9 mouse cellular contexts compared by ENCODE assay signal in the genomic region with DNA sequence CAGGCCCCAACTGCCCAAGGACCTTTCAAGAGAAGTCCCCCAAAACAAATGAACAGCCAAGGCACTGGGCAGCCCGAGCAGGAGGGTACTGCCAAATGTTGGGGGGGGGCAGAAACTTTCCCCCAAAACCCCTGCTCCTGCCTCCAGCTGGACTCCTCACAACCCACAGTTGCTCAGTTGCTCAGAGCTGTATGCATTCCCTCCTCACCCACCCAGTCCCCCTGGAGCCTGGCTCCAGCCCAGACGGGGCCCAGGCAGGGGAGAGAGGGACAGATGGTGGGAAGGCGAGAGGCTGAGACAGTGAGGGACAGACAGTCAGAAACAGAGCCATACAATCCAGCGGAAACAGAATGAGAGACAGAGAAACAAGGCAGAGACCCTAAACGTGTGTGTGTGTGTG.
DNase-seq lines count a peak whose midpoint lies in the region; ATAC-seq and TF ChIP-seq lines count a peak whose summit lies in the region.
"Had no signal": no experiment of that assay in that cellular context is flagged by ENCODE, and none has a peak within 500 bp of the region (broad histone marks: within the 10 kb centered on the region; RNA-seq: fewer than 3 reads in every experiment).

No protein-coding gene starts in this region.

- WGBS in lung, embryonic 14.5 days: 36% methylated on average over 5 of the region's 5 CpGs
- WGBS in intestine, embryonic 16.5 days: 46% methylated on average over 5 of the region's 5 CpGs
- 20% methylated on average over 5 of the region's 5 CpGs for WGBS in neural tube, embryonic 15.5 days

- H3K4me2 ChIP-seq in lung, embryonic 14.5 days: no peak overlapping the region
- H3K4me2 ChIP-seq in intestine, embryonic 16.5 days (ENCODE audit: low read depth, low read length): no peak overlapping the region
- H3K4me2 ChIP-seq in neural tube, embryonic 15.5 days: no peak overlapping the region

- H3K27me3 ChIP-seq in lung, embryonic 14.5 days (ENCODE audit: insufficient read depth, low read length): no peaks in the 10 kb centered on the region
- no peaks in the 10 kb centered on the region for H3K27me3 ChIP-seq in intestine, embryonic 16.5 days (replicated peaks; ENCODE audit: control insufficient read depth, insufficient read depth, low read length)
- no peaks in the 10 kb centered on the region for H3K27me3 ChIP-seq in neural tube, embryonic 15.5 days (replicated peaks)

- H3K4me1 ChIP-seq in lung, embryonic 14.5 days (ENCODE audit: insufficient read depth): peaks cover 25% of the 10 kb centered on the region
- peaks cover 25% of the 10 kb centered on the region for H3K4me1 ChIP-seq in intestine, embryonic 16.5 days (ENCODE audit: control insufficient read depth, insufficient read depth, low read length)
- peaks cover 40% of the 10 kb centered on the region for H3K4me1 ChIP-seq in neural tube, embryonic 15.5 days

- DNase-seq in cerebellum, postnatal 14 days: peak; percentile 62 to 78
- DNase-seq in cerebellum, adult 8-10 months: no peak
- peak; percentile 79 for DNase-seq in lung, embryonic 14.5 days
- no peak for DNase-seq in lung, postnatal 14 days
- no peak for DNase-seq in thymus, postnatal 10 days (ENCODE audit: low spot score in 2 of 2)

- no peaks in the 10 kb centered on the region for H3K9me3 ChIP-seq in lung, embryonic 14.5 days (ENCODE audit: low read depth, low read length)
- no peaks in the 10 kb centered on the region for H3K9me3 ChIP-seq in intestine, embryonic 16.5 days (ENCODE audit: control insufficient read depth, low read length)
- no peaks in the 10 kb centered on the region for H3K9me3 ChIP-seq in neural tube, embryonic 15.5 days (replicated peaks)
- H3K9me3 ChIP-seq: megakaryocyte, embryonic 14.5 days had no signal

- H3K4me3 ChIP-seq in lung, embryonic 14.5 days (ENCODE audit: low read depth, low read length): no peak overlapping the region
- no peak overlapping the region for H3K4me3 ChIP-seq in intestine, embryonic 16.5 days (ENCODE audit: low read length)
- no peak overlapping the region for H3K4me3 ChIP-seq in neural tube, embryonic 15.5 days (replicated peaks)
- H3K4me3 ChIP-seq: megakaryocyte, embryonic 14.5 days had no signal

- peak; percentile 77 for ATAC-seq in lung, embryonic 14.5 days (ENCODE audit: insufficient read depth)
- peak; percentile 63 for ATAC-seq in intestine, embryonic 16.5 days
- ATAC-seq in neural tube, embryonic 15.5 days (ENCODE audit: low FRiP score): peak; percentile 68; the same call in 1 of the 2 replicates
- no peak for ATAC-seq in erythroblast, adult 5-6 weeks (replicated peaks; ENCODE audit: low FRiP score, poor library complexity, severe bottlenecking)

- peaks cover 89% of the 10 kb centered on the region for H3K36me3 ChIP-seq in lung, embryonic 14.5 days (ENCODE audit: insufficient read depth)
- peaks cover 41% of the 10 kb centered on the region for H3K36me3 ChIP-seq in intestine, embryonic 16.5 days (ENCODE audit: control insufficient read depth, insufficient read depth, low read length)
- H3K36me3 ChIP-seq in neural tube, embryonic 15.5 days: peaks cover 47% of the 10 kb centered on the region

- H3K27ac ChIP-seq in lung, embryonic 14.5 days (ENCODE audit: low read depth): peak overlapping the region; percentile 54
- H3K27ac ChIP-seq in intestine, embryonic 16.5 days (ENCODE audit: low read length): peak overlapping the region; percentile 34
- H3K27ac ChIP-seq in neural tube, embryonic 15.5 days (replicated peaks): peak overlapping the region; percentile 82

- no peak for TF ChIP-seq CTCF in lung, embryonic 14.5 days (IDR thresholded peaks at IDR 0.05; ENCODE audit: low read depth)

- H3K9ac ChIP-seq in lung, embryonic 14.5 days: no peak overlapping the region
- no peak overlapping the region for H3K9ac ChIP-seq in intestine, embryonic 16.5 days (ENCODE audit: low read depth, low read length)
- H3K9ac ChIP-seq in neural tube, embryonic 15.5 days (replicated peaks): no peak overlapping the region

Comparison
In these comparisons a context has a peak if more than half of its experiments do, and no peak if none do; other contexts are left out.
1. DNase-seq: peak in cerebellum, postnatal 14 days (2 of 2) and lung, embryonic 14.5 days (single experiment); none in cerebellum, adult 8-10 months (single experiment), lung, postnatal 14 days (single experiment) and thymus, postnatal 10 days (0 of 2).
2. Peak in every context shown above with its lines, with median percentiles within 50 percentile points of each other: H3K27ac ChIP-seq.